Mouse (Mus musculus) monocyte, adult 5-6 weeks (primary cell): ENCODE results near the gene Fut4. TPM values are rescaled to one million over a fixed set of nuclear protein-coding genes. Genes with fewer than 3 reads are reported as not detected.

ENCODE experiments used
- total RNA-seq: library from RNA; stranded (forward); fragments of 200-1000, 200-491, 200-594 nt; gene quantifications from 3 replicates; pipeline ENCODE4 v1.2.3, GENCODE M21; 2017

The Fut4 gene
- total RNA-seq, 1 experiment from 2014 or later: 18.8 TPM

Other genes with a start within 250 kb of the Fut4 start
- not detected in 3 replicates for gene Amotl1, start 107.3 kb downstream of the Fut4 start, total RNA-seq
- gene Piwil4, start 11.7 kb downstream of the Fut4 start, total RNA-seq: not detected in 3 replicates
- not detected in 3 replicates for gene 1700012B09Rik, start 18.6 kb upstream of the Fut4 start, total RNA-seq
- gene Mre11a, start 32.3 kb upstream of the Fut4 start, total RNA-seq: 15.9 to 34.9 TPM (median 19.8 TPM) in 3 replicates
- gene Ankrd49, start 32.5 kb upstream of the Fut4 start, total RNA-seq: 25.3 to 39.9 TPM (median 37.0 TPM) in 3 replicates
- 0.11 TPM in 1 of 3 replicates, not detected in the others for gene Gpr83, start 107.8 kb upstream of the Fut4 start, total RNA-seq
- gene Izumo1r, start 151.6 kb upstream of the Fut4 start, total RNA-seq: not detected in 3 replicates